Mouse (Mus musculus): ENCODE results near the gene Tmem265. TPM values are rescaled to one million over a fixed set of nuclear protein-coding genes. Genes with fewer than 3 reads are reported as not detected.

Tmem265 gene
- total and polyA plus RNA-seq, 3 experiments = not detected

GRCm38 (mm10) chr7:127614891-127615843 lies 54.0 kb downstream of the Tmem265 start, which contains the start of gene Zfp629:
Zfp629 (minus strand) TSS chr7:127615797.
- Histone ChIP-seq H3K79me2 (ENCODE audit: control insufficient read depth, insufficient read depth, low read length, poor library complexity) (peaks cover 23% of the 10 kb centered on the region), H3K9me3 (replicated peaks; ENCODE audit: insufficient read depth, low read length) (no peaks in the 10 kb centered on the region), H3K27me3 (ENCODE audit: control insufficient read depth in 1 of 2, insufficient read depth in 2 of 2, low read length in 2 of 2) (no peaks in the 10 kb centered on the region), H3K4me3 (ENCODE audit: control insufficient read depth in 1 of 2, insufficient read depth in 1 of 2, low read depth in 2 of 2, low read length in 2 of 2) (peak within 1 kb of the TSS; percentile 97 to 99), H3K27ac (ENCODE audit: control insufficient read depth, low read depth, low read length) (peak within 1 kb of the TSS; percentile 51; the same call in 1 of the 2 replicates), H3K4me1 (ENCODE audit: control insufficient read depth in 1 of 2, insufficient read depth in 2 of 2, low read length in 2 of 2) (peaks cover 0 to 16% of the 10 kb centered on the region in 2 experiments; a peak in 3 of 4 replicates), H3K9ac (ENCODE audit: control insufficient read depth, low read depth, low read length, poor library complexity, severe bottlenecking) (peak within 1 kb of the TSS; percentile 99), H3K36me3 (ENCODE audit: control insufficient read depth in 1 of 2, insufficient read depth in 2 of 2, low read length in 2 of 2) (peaks cover 0 to 8% of the 10 kb centered on the region in 2 experiments; a peak in 2 of 4 replicates)
- 0 out of 2 replicates have a peak, but pooled peaks have one; percentile 7 for TF ChIP-seq ETS1 (IDR thresholded peaks at IDR 0.05; ENCODE audit: low read depth, low read length)
- TF ChIP-seq NELFE (IDR thresholded peaks at IDR 0.05; ENCODE audit: low read depth, low read length) = peak; percentile 54; the same call in 1 of the 2 replicates
- peak; percentile 88 for TF ChIP-seq HCFC1 (IDR thresholded peaks at IDR 0.05; ENCODE audit: low read depth, low read length)
- TF ChIP-seq ZNF384 (IDR thresholded peaks at IDR 0.05; ENCODE audit: low read depth, low read length) = 0 out of 2 replicates have a peak, but pooled peaks have one; percentile 11
- no peak for TF ChIP-seq JUND (IDR thresholded peaks at IDR 0.05; ENCODE audit: low read depth, low read length)
- peak; percentile 84 for TF ChIP-seq ELF1 (IDR thresholded peaks at IDR 0.05; ENCODE audit: low read depth, low read length)
- TF ChIP-seq POLR2A (IDR thresholded peaks at IDR 0.05; ENCODE audit: control insufficient read depth in 1 of 2, insufficient read depth in 1 of 2, low read depth in 1 of 2, low read length in 2 of 2, poor library complexity in 1 of 2) = peak in 1 of 2 experiments; percentile 59; a peak in 3 of 4 replicates
- TF ChIP-seq SIN3A (IDR thresholded peaks at IDR 0.05; ENCODE audit: low read length) = peak; percentile 93
- TF ChIP-seq TCF12 (IDR thresholded peaks at IDR 0.05; ENCODE audit: low read depth, low read length) = peak; percentile 68; the same call in 1 of the 2 replicates
- TF ChIP-seq MXI1 (IDR thresholded peaks at IDR 0.05; ENCODE audit: low read depth, low read length) = peak; percentile 26
- peak; percentile 75 for TF ChIP-seq MAZ (IDR thresholded peaks at IDR 0.05; ENCODE audit: low read depth, low read length)
- no peak for TF ChIP-seq MYB (IDR thresholded peaks at IDR 0.05; ENCODE audit: low read depth, low read length)
- TF ChIP-seq RCOR1 (IDR thresholded peaks at IDR 0.05; ENCODE audit: low read depth, low read length) = no peak
- TF ChIP-seq TBP (IDR thresholded peaks at IDR 0.05; ENCODE audit: low read depth, low read length) = peak; percentile 86
- TF ChIP-seq RAD21 (IDR thresholded peaks at IDR 0.05; ENCODE audit: low read depth, low read length) = no peak
- DNase-seq (ENCODE audit: low read depth, low spot score) = peak; percentile 84

- no peak overlapping the region for H3K27ac ChIP-seq (ENCODE audit: control insufficient read depth, low read depth, low read length)
- peaks cover 0 to 16% of the 10 kb centered on the region in 2 experiments; a peak in 3 of 4 replicates for H3K4me1 ChIP-seq (ENCODE audit: control insufficient read depth in 1 of 2, insufficient read depth in 2 of 2, low read length in 2 of 2)
- no peaks in the 10 kb centered on the region for H3K27me3 ChIP-seq (ENCODE audit: control insufficient read depth in 1 of 2, insufficient read depth in 2 of 2, low read length in 2 of 2)
- H3K79me2 ChIP-seq (ENCODE audit: control insufficient read depth, insufficient read depth, low read length, poor library complexity) = peaks cover 23% of the 10 kb centered on the region
- TF ChIP-seq ETS1 (IDR thresholded peaks at IDR 0.05; ENCODE audit: low read depth, low read length) (no peak), USF1 (IDR thresholded peaks at IDR 0.05; ENCODE audit: low read depth, low read length) (no peak), CHD2 (IDR thresholded peaks at IDR 0.05; ENCODE audit: low read length) (no peak), RCOR1 (IDR thresholded peaks at IDR 0.05; ENCODE audit: low read depth, low read length) (no peak), MAZ (IDR thresholded peaks at IDR 0.05; ENCODE audit: low read depth, low read length) (no peak), POLR2A (IDR thresholded peaks at IDR 0.05; ENCODE audit: control insufficient read depth in 1 of 2, insufficient read depth in 1 of 2, low read depth in 1 of 2, low read length in 2 of 2, poor library complexity in 1 of 2) (no peak), MXI1 (IDR thresholded peaks at IDR 0.05; ENCODE audit: low read depth, low read length) (no peak), SMC3 (IDR thresholded peaks at IDR 0.05; ENCODE audit: low read depth, low read length) (no peak), MAFK (IDR thresholded peaks at IDR 0.05; ENCODE audit: borderline replicate concordance, low read depth, low read length) (no peak), NELFE (IDR thresholded peaks at IDR 0.05; ENCODE audit: low read depth, low read length) (no peak), NRF1 (IDR thresholded peaks at IDR 0.05; ENCODE audit: insufficient read depth, low read depth, low read length, poor library complexity, severe bottlenecking) (no peak), GABPA (IDR thresholded peaks at IDR 0.05; ENCODE audit: low read depth, low read length) (no peak)
- H3K9ac ChIP-seq (ENCODE audit: control insufficient read depth, low read depth, low read length, poor library complexity, severe bottlenecking) = no peak overlapping the region
- H3K4me3 ChIP-seq (ENCODE audit: control insufficient read depth in 1 of 2, insufficient read depth in 1 of 2, low read depth in 2 of 2, low read length in 2 of 2) = no peak overlapping the region
- H3K36me3 ChIP-seq (ENCODE audit: control insufficient read depth in 1 of 2, insufficient read depth in 2 of 2, low read length in 2 of 2) = peaks cover 0 to 8% of the 10 kb centered on the region in 2 experiments; a peak in 2 of 4 replicates
- no peaks in the 10 kb centered on the region for H3K9me3 ChIP-seq (replicated peaks; ENCODE audit: insufficient read depth, low read length)
- DNase-seq (ENCODE audit: low read depth, low spot score) = no peak
Measured at GRCm38 (mm10) chr7:127616336-127616735, 55.1 kb downstream of the Tmem265 start.

All from MEL (cell line).